Mouse (Mus musculus) spleen, embryonic (tissue): Measurements from ENCODE around the gene Hist2h2be.

Experiments used
- CTCF ChIA-PET: fragments of 350-600 bp; sonication (Branson Sonifier 250); formaldehyde crosslinking; loops from one replicate; lab custom pipeline; 2022; lab: Charles Lee

The Hist2h2be gene

DNA sequence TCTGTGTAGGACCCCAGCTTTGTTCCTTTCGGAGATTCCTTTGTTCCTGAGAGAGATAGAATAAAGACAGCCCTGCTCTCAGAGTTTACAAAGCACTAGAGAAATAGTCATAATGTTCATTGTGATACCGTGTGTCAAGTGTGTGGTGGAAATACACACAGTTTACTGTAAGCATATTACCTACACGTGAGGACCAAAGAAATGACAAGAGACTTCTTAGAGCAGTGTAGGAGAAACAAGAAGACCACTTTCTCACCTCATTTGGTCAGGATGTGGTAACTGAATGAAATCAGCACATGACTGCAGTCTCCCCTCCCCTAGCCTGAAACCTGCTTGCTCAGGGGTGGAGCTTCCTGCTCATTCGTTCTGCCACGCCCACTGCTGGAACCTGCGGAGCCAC lies 22.7 kb upstream of the Hist2h2be start:
- CTCF ChIA-PET = interaction anchor here (0.5 to 0.7 kb wide), 3 partner anchors 43 to 364 kb away, joined by 3 to 4 read pairs (median 4); no protein-coding TSS in a partner anchor

DNA sequence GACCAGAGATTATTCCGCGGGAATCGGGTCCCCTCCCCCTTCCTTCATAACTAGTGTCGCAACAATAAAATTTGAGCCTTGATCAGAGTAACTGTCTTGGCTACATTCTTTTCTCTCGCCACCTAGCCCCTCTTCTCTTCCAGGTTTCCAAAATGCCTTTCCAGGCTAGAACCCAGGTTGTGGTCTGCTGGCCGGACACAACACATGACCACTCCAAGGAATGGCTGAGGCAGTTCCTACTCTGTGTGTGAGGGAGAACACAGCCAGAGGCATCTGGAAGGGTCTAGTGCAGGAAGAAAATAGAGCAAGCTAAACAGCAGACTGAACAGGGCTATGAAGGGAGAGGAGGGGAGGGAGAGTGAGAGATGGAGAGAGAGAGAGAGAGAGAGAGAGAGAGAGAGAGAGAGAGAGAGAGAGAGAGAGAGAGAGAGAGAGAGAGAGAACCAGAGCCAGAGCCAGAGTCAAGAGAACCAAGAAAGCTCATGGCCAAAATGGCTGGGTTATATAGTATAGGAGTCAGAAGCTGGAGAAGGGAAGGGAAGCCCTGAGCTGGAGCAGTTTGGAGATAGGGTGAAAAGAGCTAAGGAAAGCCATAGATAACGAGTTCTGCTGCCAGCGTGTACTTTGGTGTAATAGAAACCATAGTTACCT lies 22.2 kb upstream of the Hist2h2be start:
- CTCF ChIA-PET = interaction anchor here (0.5 to 1.1 kb wide), 3 partner anchors 20 to 363 kb away, joined by 3 to 4 read pairs (median 3); no protein-coding TSS in a partner anchor

DNA sequence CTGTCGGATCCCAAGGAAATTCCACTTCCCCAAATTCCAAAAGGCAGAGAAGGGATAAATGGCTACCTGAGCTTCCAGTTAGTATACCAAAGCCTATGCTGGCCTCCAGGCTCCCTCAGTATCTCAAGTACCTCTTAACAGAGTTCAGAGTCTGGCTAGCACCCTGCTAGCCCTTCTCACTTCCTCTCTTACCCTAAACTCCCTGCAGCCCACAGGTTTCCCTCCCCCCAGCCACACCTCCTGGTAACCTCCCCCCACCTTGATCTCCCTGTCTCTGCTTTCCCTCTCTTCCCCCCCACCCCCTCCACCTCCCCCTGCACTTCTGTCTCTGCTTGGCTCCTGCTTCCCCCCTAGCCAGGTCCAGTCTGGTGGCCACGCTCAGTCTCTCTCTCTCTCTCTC lies 21.2 kb upstream of the Hist2h2be start:
- CTCF ChIA-PET = interaction anchor here (1.1 kb wide), 1 partner anchor 19 kb away, joined by 3 read pairs; no protein-coding TSS in a partner anchor

DNA sequence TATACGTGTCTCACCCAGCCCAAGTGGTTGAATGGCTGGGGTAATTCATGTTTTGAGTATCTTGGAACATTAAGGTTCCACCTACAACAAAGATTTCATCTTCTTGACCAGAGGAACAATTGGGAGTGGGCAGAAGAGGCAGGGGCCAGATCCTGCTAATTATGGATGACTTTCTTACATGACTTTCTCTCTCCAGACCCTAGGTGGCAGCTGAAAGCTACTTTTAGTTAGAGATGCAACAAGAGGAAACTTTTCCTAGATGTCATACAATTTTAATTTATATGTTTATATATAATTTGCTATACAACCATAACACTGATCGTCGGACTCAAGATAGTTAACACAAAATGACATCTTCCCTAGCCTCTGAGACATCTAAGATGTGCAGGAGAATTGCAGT lies 13.1 kb upstream of the Hist2h2be start:
- CTCF ChIA-PET = no interaction called here

DNA sequence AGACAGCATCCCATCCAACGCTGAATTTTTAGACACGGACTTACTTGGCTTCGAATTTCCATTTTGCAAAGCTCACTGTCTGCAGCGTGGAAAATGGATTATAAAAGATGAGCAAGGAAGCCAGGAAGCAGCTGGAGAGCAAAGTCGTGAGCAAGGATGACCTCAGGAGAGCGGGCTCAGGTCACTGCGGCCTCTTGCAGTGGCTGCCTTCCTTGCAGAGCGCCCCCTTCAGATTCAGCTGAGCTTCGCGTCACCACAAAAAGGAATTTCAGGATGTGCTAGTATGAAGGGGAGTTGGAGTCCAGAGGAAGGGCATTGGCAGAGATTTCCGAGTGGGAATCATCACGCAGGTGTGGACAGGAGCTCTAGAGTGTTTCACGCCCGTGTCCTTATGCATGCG lies 11.7 kb upstream of the Hist2h2be start:
- CTCF ChIA-PET = interaction anchor here (0.6 kb wide), 1 partner anchor 63 kb away, joined by 9 read pairs; no protein-coding TSS in a partner anchor

DNA sequence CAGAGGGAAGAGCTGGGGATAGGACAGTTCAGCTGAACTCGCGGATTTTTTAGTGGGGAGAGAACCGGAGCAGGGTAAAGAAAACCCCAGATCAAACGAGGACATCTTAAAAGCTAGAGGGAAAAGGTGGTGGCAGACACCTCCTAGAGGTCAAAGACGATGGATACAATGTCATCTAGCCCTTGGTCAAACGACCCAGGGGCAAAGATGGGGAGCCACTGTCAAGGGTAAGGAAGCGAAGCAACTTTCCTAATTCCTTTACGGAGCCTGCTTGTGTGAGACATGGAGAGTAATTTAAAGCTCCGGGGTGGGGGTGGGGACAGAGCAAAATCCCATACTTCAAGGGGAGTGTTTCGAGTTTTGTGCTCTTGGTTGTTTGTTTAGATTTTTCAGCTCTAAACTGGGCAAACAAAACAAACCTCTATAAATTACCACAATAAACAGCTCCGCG lies 1.7 kb upstream of the Hist2h2be start:
- CTCF ChIA-PET = interaction anchor here (0.6 to 1.3 kb wide), 3 partner anchors 20 to 129 kb away, joined by 3 read pairs; no protein-coding TSS in a partner anchor

DNA sequence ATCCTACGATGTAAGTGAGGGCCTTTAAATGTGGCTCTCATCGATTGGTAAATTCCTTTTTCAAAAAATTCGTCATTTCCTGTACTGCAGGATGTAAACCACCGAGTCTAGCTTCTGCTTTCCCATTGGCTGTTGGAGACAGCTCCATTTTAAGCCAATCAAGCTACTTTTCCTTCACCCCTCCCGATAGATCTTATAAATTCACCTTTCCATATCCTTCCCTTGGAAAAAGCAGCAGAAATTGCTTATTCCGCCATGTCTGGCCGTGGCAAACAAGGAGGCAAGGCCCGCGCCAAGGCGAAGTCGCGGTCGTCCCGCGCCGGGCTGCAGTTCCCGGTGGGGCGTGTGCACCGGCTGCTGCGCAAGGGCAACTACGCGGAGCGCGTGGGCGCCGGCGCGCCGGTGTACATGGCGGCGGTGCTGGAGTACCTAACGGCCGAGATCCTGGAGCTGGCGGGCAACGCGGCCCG lies 1.2 kb upstream of the Hist2h2be start, which contains the start of the genes Bola1 and Hist2h2ab:
Gene Bola1 (minus strand): TSS at position 49 of the 470 bp plus-strand sequence.
Gene Hist2h2ab (plus strand): TSS at position 205 of the 470 bp plus-strand sequence.
- CTCF ChIA-PET = interaction anchor here (0.5 kb wide), 1 partner anchor 23 kb away, joined by 9 read pairs; no protein-coding TSS in a partner anchor

DNA sequence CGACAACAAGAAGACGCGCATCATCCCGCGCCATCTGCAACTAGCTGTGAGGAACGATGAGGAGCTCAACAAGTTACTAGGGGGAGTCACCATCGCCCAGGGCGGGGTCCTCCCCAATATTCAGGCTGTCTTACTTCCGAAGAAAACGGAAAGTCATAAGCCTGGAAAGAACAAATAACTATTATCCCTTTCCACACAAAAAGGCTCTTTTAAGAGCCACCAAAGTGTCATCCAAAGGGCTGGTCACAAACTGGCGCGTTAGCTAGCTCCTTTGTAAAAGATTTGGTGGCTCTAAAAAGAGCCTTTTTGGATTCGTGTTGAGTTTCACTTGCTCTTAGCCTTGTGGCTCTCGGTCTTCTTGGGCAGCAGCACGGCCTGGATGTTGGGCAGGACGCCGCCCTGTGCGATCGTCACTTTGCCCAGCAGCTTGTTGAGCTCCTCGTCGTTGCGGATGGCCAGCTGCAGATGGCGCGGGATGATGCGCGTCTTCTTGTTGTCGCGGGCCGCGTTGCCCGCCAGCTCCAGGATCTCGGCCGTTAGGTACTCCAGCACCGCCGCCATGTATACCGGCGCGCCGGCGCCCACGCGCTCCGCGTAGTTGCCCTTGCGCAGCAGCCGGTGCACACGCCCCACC lies 671 bp upstream of the Hist2h2be start:
- CTCF ChIA-PET = interaction anchor here (0.5 kb wide), 1 partner anchor 23 kb away, joined by 9 read pairs; no protein-coding TSS in a partner anchor

DNA sequence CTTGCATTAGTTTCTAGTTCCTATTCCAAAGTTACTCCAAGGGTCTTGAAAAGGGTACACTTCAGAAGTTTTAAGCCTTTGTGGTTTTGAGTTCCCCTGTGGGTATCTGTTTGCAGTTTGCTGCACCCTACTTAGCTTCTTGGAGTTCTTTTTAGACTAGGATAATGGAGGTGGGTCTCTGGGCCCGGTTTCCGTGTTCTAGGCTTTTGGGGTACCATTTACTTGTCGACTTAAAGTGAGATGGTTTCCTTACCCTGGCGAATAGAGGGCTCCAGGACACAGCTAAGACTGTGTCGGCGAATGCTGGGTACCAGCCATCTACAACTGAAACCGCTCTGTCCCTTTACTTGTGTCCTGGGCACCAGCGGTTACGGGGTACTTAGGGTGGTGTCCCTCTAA lies 720 bp downstream of the Hist2h2be start:
- CTCF ChIA-PET = no interaction called here

DNA sequence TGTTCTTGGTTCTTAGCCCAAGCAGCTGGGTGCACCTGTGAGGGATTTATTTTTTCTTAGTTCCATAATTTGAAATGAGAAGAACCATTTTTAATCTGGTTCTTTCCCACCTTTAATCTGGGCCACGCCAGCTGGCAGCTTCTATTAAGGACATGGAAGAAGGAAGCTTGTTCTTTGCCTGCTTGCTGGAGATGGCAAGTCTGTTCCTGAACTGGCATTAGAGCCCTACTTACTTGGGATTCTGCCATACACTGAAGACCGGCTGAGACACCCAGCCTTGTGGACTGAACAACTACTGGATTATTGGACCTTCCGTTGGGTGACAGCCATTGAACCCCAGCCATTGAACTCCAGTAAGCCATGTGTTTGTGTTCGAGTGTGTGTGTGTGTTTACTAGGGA lies 1.9 kb downstream of the Hist2h2be start:
- CTCF ChIA-PET = interaction anchor here (0.8 to 1.0 kb wide), 2 partner anchors 11 to 272 kb away, joined by 4 to 6 read pairs; no protein-coding TSS in a partner anchor

DNA sequence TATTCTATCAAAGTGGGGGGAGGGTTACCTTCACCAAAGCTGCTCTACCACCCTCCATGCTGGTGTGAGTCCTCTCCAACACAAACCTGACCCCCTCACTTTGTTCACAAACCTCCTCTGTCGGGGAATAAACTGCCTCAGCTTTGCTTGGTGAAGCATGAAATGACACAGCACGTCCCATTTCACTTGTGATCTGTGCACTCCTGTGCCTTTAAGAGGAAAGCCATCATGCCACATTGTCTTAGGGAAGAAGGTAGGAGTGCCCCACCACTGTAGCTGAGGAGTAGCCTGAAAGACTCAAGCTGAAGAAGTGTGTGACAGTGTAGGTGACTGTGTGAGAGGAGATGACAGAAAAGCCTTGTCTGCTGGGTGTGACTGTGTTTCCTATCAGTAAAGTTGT lies 4.5 kb downstream of the Hist2h2be start:
- CTCF ChIA-PET = no interaction called here

DNA sequence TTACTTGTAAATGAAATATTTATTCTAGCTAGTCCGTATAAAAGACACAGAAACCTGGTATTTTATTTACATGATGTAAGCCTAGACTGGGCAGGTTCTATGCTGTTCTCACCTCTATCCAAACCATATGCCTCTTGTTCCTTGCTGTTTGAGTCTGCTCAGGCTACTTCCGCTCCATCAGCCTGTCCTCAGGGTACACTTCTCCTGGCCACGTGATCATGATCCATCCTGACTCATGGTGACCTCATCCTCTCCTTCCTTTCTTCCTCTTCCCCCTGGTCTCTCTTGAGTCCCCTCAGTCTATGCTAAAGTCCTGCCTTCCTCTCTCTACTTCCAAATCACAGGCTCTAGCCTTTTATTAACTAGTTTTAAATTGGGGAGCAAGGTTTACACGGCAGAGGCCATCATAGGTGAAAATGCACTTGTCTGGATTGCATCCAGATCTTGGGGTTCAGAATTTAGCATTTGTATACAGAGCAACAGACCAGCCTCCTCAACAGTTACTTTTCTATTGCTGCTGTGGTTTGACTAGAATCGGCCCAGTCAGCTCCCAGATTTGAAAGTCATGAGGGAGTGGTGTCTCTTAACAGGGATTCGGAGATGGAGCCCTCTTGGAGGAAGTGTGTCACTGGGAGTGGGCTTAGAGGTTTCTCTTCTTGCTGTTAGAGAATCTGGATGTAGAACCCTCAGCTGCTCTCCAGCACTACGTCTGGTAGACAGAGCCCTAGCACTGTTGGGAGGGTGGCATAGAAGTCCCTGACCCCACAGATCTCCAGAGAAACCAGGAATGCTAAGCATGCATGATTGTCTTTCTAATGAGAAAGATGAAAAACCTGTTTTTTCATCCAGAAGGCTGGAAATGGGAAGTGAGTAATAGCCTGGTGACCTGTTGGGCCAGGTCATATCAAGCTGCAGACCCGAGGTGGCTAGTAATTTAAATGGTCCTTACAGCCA lies 6.1 kb downstream of the Hist2h2be start:
- CTCF ChIA-PET = no interaction called here

DNA sequence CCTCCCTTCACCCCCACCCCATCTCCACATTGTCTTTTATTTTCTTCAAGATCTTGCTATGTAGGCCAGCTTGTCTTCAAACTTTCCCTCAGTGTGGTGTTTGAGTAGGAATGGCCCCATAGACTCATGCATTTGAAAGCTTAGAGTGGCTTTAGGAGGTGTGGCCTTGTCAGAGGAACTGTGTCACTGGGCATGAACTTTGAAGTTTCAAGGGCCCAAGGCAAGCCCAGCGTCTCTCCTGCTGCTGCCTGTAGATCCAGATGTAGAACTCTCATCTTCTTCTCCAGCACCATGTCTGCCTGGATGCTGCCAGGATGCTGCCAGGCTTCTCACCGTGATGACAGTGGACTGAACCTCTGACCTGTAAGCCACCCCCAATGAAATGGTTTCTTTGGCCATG lies 7.9 kb downstream of the Hist2h2be start:
- CTCF ChIA-PET = no interaction called here

DNA sequence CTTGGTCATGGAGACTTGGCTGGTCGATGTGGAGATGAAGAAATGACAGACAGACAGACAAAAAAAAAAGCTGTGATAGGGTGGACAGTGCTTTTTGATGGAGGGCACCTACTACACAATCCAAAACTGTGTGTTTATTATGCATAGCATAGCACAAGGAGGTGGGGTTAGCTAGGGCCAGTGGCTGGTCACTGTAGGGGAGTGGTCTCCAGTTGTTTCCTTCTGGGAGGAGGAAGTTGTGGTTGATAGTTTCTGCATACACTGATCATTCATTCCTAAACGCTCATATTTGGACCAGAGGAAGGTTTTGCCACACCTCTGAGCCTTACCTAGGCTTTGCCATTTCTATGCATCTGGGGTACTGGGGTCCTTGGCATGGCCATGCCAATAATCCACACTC lies 9.5 kb downstream of the Hist2h2be start:
- CTCF ChIA-PET = no interaction called here

DNA sequence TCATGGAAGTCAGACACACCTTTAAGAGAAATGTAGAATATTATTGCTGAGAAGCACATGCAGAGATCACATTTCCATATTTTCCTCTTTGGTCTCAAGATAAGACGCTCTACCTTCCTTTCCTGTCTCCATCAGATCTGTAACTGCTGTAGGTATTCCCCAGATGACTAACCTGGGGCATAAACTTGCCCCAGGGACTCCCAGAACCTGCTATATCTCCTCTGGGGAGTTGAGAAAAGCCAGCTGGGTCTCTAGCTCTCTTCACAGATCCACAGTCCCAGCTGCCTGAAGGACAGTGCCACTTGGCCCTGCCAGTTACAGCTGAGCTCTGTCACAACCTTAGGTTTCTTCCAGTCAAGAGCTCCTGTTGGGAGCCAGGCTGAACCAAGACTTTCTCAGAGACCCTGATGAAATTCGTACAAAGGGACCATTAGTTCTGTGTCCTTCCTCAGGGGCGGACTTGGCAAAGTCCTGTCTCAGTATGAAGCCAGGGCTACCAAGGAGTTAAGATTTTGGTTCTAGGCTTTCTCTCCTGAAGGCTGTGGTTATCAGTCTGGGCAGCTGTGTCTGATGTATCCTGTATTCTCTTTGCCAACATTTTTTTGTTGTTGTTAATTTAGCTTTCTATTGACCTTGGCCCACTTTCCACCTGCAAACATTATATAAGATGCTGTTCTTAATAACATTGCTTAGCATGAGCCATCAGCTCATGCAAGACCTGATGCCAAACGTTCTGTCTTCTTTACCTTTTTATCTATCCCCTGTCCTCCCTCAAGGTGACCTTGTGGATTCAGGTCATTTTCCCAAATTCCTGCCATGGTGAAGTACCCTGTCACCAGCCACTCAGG lies 10.2 kb downstream of the Hist2h2be start:
- CTCF ChIA-PET = no interaction called here

DNA sequence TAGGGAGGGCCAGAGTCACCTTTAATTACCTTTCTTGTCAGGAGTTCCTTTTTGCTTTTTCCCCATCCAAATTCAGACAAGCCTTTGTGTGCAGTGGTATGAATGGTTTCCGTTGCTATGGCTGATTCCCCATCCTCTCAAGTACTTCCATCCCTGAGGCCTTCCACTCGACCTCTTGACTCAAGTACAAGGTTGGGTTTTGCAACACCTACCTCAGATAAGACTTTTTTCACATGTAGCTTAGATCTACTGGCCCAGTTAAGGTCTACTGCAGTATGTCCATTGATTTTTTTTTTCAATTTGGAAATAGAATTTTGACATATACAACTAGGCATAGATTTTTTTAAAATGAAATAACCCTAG lies 10.8 kb downstream of the Hist2h2be start:
- CTCF ChIA-PET = no interaction called here

DNA sequence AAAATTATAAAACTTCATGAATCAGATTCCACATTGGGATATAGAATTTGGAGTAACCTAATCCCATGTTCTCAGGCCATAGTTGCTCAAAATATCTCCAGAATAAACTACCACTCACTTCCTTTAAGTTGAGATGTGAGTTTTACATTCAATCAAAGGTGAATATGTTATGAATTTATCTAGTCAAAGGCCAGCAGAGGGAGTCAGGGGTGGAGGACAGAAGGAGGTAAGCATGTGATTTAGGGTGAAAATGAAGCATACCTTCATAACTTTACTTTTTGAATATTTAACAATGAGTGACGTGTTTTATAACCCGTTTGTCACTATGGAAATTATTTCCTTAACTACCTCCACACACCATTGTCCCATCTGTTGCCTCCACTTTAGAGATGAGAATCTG lies 14.0 kb downstream of the Hist2h2be start:
- CTCF ChIA-PET = interaction anchor here (0.9 kb wide), 1 partner anchor 26 kb away, joined by 3 read pairs; no protein-coding TSS in a partner anchor

DNA sequence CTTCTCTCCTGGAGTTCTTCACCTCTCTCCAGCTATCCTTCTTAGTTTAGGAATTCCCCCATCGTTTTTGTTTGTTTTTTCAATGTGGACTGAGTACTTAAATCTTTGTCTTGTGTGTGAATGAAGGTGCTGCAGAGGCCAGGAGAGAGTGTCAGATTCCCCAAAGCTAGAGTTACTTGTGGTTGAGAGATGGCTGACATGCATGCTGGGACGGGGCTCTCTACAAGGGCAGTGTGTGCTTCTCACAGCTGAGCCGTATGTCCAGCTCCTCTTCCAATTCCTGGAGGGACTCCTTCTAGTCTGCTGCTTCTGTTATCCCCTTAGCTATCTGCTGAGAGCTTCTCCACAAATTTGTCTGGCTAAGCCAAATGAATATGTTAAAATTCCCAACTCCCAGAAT lies 14.9 kb downstream of the Hist2h2be start:
- CTCF ChIA-PET = interaction anchor here (0.7 to 1.5 kb wide), 2 partner anchors 26 to 43 kb away, joined by 3 to 5 read pairs; no protein-coding TSS in a partner anchor

DNA sequence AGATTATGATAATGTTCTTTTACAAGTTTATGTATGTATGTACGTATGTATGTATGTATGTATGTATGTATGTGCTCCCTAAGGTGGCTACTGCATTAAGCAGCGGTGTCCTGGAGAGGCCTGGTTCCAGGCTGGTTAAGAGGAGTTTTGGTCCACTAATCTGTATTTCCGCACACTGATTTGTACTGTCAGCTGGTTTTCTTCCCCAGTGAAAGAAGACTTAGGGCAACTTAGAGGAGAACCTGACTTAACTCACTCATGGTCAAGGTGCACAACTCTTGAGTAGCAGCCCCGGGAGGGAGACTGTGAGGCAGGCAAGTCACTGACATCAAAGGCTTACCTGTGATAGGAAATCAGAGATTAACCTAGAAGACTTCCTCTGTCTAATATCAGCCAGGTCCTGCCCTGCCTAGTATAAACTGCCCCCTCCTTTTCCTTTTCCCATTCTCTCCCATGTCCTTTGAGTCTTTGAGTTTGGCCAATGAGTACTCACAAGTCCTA lies 16.0 kb downstream of the Hist2h2be start:
- CTCF ChIA-PET = interaction anchor here (0.6 to 1.5 kb wide), 4 partner anchors 23 to 376 kb away, joined by 3 to 4 read pairs (median 4); no protein-coding TSS in a partner anchor
